Mouse (Mus musculus) spleen, adult 18-20 months (tissue): Measurements from ENCODE around the gene Angpt4.

Experiments used
- DNase-seq, 2 experiments: peaks; one replicate each; pipeline ENCODE4 v3.0.0; 2022; ENCODE audit warnings: mixed read lengths in 2 of 2

Gene Angpt4

DNA sequence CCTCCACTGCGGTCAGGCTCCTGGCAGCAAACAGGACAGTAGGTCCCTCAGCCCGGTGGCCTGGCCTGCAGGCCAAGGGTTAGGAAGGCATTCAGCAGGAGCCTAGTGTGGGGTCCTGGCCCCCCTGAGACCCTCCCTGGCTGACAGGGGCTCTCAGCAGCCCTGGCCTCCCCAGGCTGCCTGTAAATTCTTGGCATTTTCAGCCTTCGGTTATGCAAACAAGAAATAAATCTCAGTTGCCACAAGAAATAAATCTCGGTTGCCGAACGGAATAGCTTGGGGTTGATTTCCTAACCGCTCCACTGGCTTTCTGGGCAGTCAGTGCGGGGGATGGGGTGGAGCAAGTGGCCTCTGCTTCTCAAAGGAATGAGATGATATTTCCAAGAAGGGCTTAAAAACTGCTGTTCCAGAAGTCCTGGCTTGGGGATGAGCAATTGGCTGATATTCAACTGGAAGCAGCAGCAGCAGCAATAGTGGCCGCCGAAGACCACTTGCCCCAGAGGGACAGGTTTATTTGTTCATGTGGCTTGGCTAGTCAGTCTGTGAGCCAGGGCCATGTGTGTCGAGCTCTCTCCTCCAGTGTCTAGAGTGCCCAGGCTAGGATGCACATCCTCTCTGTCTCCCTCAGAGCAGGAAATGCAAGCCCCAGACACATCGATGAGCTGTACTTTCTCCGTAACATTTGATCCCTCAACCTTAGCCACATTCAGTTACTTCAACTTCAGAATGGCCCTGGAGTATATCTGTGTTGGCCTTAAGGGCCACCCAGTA is 5.2 kb downstream of the Angpt4 start:
- no peak for DNase-seq

- DNase-seq: no peak
Measured at GRCm38 (mm10) chr2:151919140-151919539, 8.1 kb downstream of the Angpt4 start.

DNA sequence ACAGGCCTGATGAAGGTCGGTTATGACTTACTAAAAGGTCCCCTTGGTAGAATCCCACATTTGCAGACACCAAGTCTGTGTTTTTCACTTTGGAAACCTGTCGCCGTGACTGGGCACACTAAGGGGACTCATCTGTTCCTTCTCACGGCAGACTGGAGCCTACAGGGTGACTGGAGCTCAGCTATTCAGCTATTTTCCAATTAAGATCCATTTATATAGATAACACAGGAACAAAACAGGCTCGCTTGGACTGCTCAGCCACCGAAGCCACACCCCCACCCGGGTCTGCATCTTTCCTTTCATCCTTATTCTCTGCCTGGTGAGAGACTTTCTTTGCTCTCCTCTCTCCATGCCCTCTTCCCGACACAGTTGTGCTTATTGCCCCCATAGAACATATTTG is 10.1 kb downstream of the Angpt4 start:
- no peak for DNase-seq

DNA sequence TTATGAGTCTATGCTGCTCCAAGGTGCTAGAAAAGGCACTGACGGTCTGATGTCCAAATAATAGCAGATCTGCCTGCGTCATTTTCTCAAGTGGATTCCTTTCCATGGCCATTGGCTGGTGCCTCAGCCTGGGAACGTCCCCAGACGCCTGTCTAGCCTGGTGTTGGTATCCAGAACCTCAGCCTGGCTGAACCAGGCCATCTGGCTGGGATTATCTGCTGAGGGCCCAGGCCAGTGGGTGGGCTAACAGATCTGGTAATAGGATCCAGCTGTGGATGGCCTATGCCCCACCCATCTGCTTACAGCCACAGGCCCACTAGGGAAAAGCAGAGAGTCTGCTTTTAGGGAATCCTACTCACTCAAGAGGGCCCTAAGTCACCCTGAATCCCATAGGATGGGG is 10.6 kb downstream of the Angpt4 start:
- no peak for DNase-seq

GRCm38 (mm10) chr2:151924276-151924675 is 13.3 kb downstream of the Angpt4 start:
- no peak for DNase-seq

DNA sequence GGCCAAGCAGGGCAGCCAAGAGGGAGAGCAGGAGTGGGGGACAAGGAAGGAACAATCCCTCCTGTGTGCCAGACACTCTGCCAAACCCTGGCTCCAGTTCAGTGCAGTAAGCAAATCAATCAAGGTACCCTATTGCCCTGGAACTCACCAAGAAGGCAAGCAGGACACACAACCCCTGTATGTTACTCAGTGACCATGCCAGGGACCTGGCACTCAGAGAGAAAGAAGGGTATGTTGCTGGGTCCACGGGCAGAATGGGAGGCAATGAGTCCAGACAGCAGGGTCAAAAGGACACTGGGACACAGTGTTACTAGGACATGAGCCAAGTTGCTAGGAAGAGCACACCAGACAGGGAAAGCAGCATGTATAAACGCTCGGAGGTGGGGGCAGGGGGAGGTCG is 14.7 kb downstream of the Angpt4 start:
- no peak for DNase-seq

- DNase-seq: no peak
Measured at GRCm38 (mm10) chr2:151927103-151927502, 16.1 kb downstream of the Angpt4 start.

GRCm38 (mm10) chr2:151930389-151931074 is 19.5 kb downstream of the Angpt4 start:
- peak; percentile 47 to 80 for DNase-seq

- DNase-seq: no peak
Measured at GRCm38 (mm10) chr2:151937893-151938292, 26.9 kb downstream of the Angpt4 start.

DNA sequence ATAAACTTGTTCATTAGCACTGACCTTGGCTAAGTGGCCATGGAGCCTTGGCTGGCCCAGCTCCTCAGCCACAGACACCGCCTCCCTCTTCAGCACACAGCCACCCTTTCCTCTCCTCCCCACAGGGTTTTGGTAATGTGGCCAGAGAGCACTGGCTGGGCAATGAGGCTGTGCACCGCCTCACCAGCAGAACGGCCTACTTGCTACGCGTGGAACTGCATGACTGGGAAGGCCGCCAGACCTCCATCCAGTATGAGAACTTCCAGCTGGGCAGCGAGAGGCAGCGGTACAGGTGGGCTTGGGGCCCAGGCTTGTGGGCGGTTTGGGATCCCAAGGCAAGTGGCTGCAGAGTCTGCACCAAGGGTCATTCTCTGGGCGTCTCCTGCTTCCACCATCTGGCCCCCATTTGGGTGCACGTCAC is 27.8 kb downstream of the Angpt4 start:
- no peak for DNase-seq

GRCm38 (mm10) chr2:151939651-151940420 is 28.8 kb downstream of the Angpt4 start:
- DNase-seq: no peak

DNA sequence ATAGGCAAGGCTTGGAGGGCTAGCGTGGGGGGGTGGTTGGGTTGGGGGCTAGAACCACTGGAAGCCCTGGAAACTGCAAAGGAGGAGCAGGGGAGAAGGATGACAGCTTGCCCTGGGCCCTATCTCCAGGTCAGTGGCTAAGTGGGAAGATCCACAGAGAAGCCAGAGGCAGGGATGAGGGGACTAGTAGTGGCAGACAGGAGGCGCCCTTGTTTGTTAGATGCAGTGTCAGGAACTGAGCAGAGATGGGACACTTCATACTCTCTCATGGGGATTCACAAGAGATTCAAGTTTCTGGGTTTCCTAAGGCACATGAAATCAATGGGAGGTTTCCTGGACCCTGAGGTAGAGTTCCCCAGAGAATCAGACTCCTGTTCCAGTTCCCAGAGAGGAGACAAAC is 30.3 kb downstream of the Angpt4 start:
- peak in 1 of 2 experiments; percentile 22 for DNase-seq

GRCm38 (mm10) chr2:151944106-151944505 is 33.1 kb downstream of the Angpt4 start:
- no peak for DNase-seq

GRCm38 (mm10) chr2:151947617-151948016 is 36.6 kb downstream of the Angpt4 start:
- no peak for DNase-seq

GRCm38 (mm10) chr2:151948311-151948710 is 37.3 kb downstream of the Angpt4 start:
- DNase-seq: no peak

DNA sequence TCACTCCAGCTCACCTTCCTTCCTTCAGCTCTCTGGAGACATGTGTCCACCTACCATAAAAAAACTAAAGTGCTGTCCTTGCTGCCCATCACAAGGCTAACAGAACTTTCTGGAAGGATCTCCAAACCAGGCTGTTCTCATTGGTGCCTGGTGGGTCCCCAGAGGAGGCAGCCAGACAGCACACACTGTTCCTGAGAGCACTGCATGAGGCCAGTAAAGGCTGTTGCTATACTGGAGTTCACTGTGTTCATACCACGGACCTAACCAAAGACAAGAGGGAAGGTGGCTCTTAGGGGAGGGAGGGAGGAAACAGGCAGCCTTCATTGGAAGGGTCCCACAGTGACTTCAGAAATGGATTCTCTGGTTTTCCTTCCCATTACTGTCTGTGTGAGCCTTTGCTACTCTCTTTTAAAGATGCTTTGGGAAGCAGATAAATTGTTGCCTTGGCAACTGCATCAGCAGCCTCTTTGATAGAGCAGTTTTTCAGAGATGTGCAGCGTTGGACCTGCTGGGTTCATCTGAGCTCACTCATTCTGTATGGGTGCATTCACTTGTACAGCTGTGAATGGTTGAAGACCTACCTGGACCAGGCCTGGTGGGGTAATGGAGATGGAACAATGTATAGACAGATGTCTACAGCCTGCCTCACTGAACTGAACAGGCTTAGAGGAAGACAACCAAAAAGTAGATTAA is 38.2 kb downstream of the Angpt4 start:
- no peak for DNase-seq

- DNase-seq: no peak
Measured at GRCm38 (mm10) chr2:151953665-151954064, 42.7 kb downstream of the Angpt4 start.

GRCm38 (mm10) chr2:151956500-151957137 is 45.6 kb downstream of the Angpt4 start:
- DNase-seq: no peak

- no peak for DNase-seq
Measured at GRCm38 (mm10) chr2:151959274-151959673, 48.3 kb downstream of the Angpt4 start.

DNA sequence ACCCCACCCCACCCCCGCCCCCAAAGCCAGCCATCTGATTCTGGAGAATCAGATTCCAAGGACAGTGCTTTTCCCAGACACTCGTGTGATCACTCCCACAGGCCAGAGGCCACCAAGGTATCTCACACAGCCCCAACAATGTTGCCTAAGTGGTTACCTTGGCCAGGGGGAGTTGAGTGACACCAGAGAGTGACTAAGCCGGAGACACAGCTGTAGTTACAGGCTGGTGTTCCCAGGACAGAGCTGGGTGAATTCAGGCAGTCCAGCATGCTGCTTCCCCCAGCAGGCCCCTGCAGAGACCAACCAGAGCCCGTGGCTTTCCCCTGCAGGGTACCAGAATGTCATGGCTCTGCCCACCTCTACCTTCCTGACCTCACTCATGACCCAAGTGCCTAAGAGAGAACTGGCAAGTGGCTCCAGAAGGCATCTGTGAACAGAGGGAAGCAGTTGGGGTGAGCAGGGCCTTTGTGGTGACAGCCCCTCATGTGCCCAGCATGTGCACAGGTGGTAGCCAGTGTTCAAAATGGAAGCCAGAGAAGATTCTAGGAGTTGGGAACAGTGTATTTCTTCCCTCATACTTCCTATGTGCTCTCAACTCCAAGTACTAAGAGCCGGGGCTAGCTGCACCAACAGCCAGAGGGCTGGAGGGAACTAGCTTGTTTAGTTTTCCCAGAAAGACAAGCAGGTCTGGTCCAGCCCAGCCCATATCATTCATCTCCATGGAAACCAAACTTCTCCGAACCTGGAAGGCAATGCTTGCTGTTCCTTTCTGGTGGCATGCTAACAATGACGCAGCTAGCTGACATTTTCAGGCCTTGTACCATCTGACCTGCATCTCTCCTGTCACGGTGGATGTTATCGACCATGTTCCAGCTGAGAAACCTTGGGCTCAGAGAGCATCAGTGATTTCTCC is 50.5 kb downstream of the Angpt4 start:
- no peak for DNase-seq

GRCm38 (mm10) chr2:151962474-151962873 is 51.5 kb downstream of the Angpt4 start:
- DNase-seq: no peak
